Mouse (Mus musculus) intestine, postnatal 0 days (tissue): Measurements from ENCODE around the gene Ulk3. TPM values are rescaled to one million over a fixed set of nuclear protein-coding genes. Genes with fewer than 3 reads are reported as not detected.

Experiments used
- ATAC-seq: fragments of 200-750 bp; cut with Nextera tagmentation; 2 replicates; pipeline ENCODE4 v1.8.0; 2017; ENCODE audit warnings: mild to moderate bottlenecking, moderate TSS enrichment, moderate library complexity
- H3K27ac ChIP-seq: fragments of 300-500 bp; sonication (generic); 2 replicates; pipeline ENCODE4 v1.5.1; 2014; ENCODE audit warnings: mild to moderate bottlenecking, low read depth, low read length, moderate library complexity
- H3K27me3 ChIP-seq: fragments of 300-500 bp; sonication (generic); replicated peaks from 2 replicates; pipeline ENCODE4 v1.6.1; 2014; ENCODE audit warnings: low read length, mixed read lengths; ENCODE audit not compliant: control insufficient read depth, insufficient read depth
- H3K36me3 ChIP-seq: fragments of 300-500 bp; sonication (generic); 2 replicates; pipeline ENCODE4 v1.6.1; 2014; ENCODE audit warnings: mild to moderate bottlenecking, moderate library complexity; ENCODE audit not compliant: control insufficient read depth, insufficient read depth
- H3K4me1 ChIP-seq: fragments of 300-500 bp; sonication (generic); replicated peaks from 2 replicates; pipeline ENCODE4 v1.6.1; 2014; ENCODE audit warnings: antibody characterized with exemption, low read length, mixed read lengths; ENCODE audit not compliant: control insufficient read depth, insufficient read depth
- H3K4me2 ChIP-seq: fragments of 300-500 bp; sonication (generic); replicated peaks from 2 replicates; pipeline ENCODE4 v1.6.1; 2014; ENCODE audit warnings: low read depth, mild to moderate bottlenecking, moderate library complexity
- H3K4me3 ChIP-seq: fragments of 300-500 bp; sonication (generic); 2 replicates; pipeline ENCODE4 v1.5.1; 2014; ENCODE audit warnings: low read depth, low read length
- H3K9ac ChIP-seq: fragments of 300-500 bp; sonication (generic); 2 replicates; pipeline ENCODE4 v1.6.1; 2014; ENCODE audit warnings: mild to moderate bottlenecking, low read depth, low read length
- H3K9me3 ChIP-seq: fragments of 300-500 bp; sonication (generic); 2 replicates; pipeline ENCODE4 v1.6.1; 2016; ENCODE audit warnings: mixed run types; ENCODE audit not compliant: control insufficient read depth
- CTCF ChIP-seq: sonication (generic); IDR thresholded peaks from 2 replicates; pipeline ENCODE4 v1.5.1; 2016; ENCODE audit warnings: low read depth, mild to moderate bottlenecking, control low read depth, antibody characterized with exemption, moderate library complexity
- WGBS: fragments of 180-500 bp; shearing (Covaris S2); extraction: QIAGEN DNeasy Blood & Tissue Kit; methylation state at CpG from one replicate; pipeline ENCODE4 v1.1.7; 2014; 5-methylcytosine and 5-hydroxymethylcytosine counted together
- polyA plus RNA-seq: library from polyadenylated mRNA; unstranded; fragments of >200 nt; fragmentation: Nextera tagmentation; extraction: Ambion mirVana; gene quantifications from 2 replicates; pipeline ENCODE4 v1.2.1, GENCODE M21; 2015

Gene Ulk3
- polyA plus RNA-seq, 1 experiment from 2014 or later = 8.3 TPM

DNA sequence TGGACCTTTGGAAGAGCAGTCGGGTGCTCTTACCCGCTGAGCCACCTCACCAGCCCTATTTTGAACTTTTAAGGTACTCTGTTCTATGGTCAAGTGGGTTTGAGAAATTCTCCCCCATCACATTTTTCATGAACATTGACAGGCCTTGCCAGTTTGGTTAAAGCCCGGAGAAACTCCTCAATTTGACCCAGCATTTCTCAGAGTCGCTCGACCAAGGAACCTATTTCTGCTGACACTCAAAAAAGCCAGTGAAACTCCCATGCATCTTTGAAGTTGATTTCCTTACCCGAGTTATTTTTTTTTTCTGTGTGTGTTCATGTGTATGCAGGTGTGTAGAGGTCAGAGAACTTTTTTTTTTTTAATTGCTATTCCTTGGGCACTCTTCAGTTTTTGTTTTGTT, 24.6 kb upstream of the Ulk3 start:
- Histone ChIP-seq H3K4me2 (no peak overlapping the region), H3K4me1 (peaks cover 18% of the 10 kb centered on the region), H3K9me3 (no peaks in the 10 kb centered on the region), H3K27ac (0 out of 2 replicates have a peak overlapping the region, but pooled peaks have one; percentile 50), H3K36me3 (peaks cover 18% of the 10 kb centered on the region), H3K27me3 (no peaks in the 10 kb centered on the region), H3K4me3 (no peak overlapping the region), H3K9ac (no peak overlapping the region)
- TF ChIP-seq CTCF = no peak
- 78% methylated on average over 6 of the region's 6 CpGs for WGBS
- no peak for ATAC-seq

GRCm38 (mm10) chr9:57565741-57566221, 23.5 kb upstream of the Ulk3 start:
- TF ChIP-seq CTCF = no peak
- H3K4me2 ChIP-seq = peak overlapping the region; percentile 13; the same call in 1 of the 2 replicates
- no peak overlapping the region for H3K4me3 ChIP-seq
- H3K9me3 ChIP-seq = no peaks in the 10 kb centered on the region
- H3K27ac ChIP-seq = peak overlapping the region; percentile 50; the same call in 1 of the 2 replicates
- peaks cover 25% of the 10 kb centered on the region for H3K36me3 ChIP-seq
- 31% methylated on average over 10 of the region's 10 CpGs for WGBS
- H3K4me1 ChIP-seq = peaks cover 13% of the 10 kb centered on the region
- ATAC-seq = no peak
- no peaks in the 10 kb centered on the region for H3K27me3 ChIP-seq
- H3K9ac ChIP-seq = no peak overlapping the region

DNA sequence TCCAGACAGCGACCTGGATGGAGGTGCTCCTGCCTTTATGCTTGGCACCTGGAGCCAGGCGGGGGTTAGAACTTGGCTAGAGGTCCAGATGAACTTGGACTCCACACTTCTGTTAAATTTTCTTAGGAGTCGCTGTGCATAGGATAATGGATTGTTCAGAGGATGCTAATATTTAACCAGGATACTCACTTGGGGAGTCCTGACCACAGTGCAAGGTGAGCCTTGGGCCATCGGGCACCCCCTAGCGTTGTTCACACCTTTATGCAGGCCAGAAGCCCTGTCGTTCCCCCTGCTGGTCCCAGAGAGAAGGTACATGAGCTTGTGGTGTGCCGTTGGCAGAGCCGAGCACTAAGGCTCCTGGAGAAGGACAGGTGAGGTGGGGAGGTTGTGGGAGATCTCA, 22.4 kb upstream of the Ulk3 start:
- no peak overlapping the region for H3K9ac ChIP-seq
- peak; percentile 46; the same call in 1 of the 2 replicates for ATAC-seq
- TF ChIP-seq CTCF = peak; percentile 85
- peaks cover 28% of the 10 kb centered on the region for H3K36me3 ChIP-seq
- no peak overlapping the region for H3K4me2 ChIP-seq
- H3K27ac ChIP-seq = no peak overlapping the region
- H3K4me1 ChIP-seq = peaks cover 13% of the 10 kb centered on the region
- H3K9me3 ChIP-seq = no peaks in the 10 kb centered on the region
- no peak overlapping the region for H3K4me3 ChIP-seq
- no peaks in the 10 kb centered on the region for H3K27me3 ChIP-seq
- 42% methylated on average over 8 of the region's 8 CpGs for WGBS

GRCm38 (mm10) chr9:57568500-57568899, 20.8 kb upstream of the Ulk3 start:
- 92% methylated on average over 6 of the region's 6 CpGs for WGBS
- no peak overlapping the region for H3K9ac ChIP-seq
- no peak for TF ChIP-seq CTCF

GRCm38 (mm10) chr9:57574397-57574796, 14.9 kb upstream of the Ulk3 start:
- H3K36me3 ChIP-seq = peaks cover 47% of the 10 kb centered on the region
- H3K27ac ChIP-seq = no peak overlapping the region
- H3K4me3 ChIP-seq = no peak overlapping the region
- H3K4me1 ChIP-seq = no peaks in the 10 kb centered on the region
- no peak overlapping the region for H3K9ac ChIP-seq
- H3K9me3 ChIP-seq = no peaks in the 10 kb centered on the region
- ATAC-seq = no peak
- no peak for TF ChIP-seq CTCF
- H3K4me2 ChIP-seq = no peak overlapping the region
- no peaks in the 10 kb centered on the region for H3K27me3 ChIP-seq

More at GRCm38 (mm10) chr9:57568500-57568899, 20.8 kb upstream of the Ulk3 start:
- peaks cover 41% of the 10 kb centered on the region for H3K36me3 ChIP-seq
- H3K4me2 ChIP-seq = no peak overlapping the region
- no peaks in the 10 kb centered on the region for H3K27me3 ChIP-seq
- H3K9me3 ChIP-seq = no peaks in the 10 kb centered on the region
- no peak overlapping the region; the same call in 1 of the 2 replicates for H3K27ac ChIP-seq
- no peak for ATAC-seq
- no peak overlapping the region for H3K4me3 ChIP-seq
- H3K4me1 ChIP-seq = peaks cover 4% of the 10 kb centered on the region; the same call in 1 of the 2 replicates

DNA sequence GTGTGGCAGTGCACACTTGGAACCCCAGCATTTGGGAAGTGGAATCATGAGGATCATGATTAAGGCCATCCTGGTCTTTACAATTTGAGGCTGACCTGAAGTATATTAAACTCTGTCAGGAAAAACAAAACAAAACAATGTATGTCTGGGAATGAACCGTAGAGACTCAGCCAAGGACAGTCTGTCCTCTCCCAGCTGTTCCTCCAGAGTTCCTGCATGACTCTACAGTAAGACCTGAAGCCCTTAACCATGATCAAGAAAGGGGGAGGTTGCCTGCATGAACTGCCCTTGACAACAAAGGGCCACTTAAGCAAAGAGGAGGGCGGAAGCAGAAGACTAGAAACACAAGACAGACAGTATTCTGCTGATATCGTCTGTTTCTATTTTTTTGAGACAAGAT, 13.7 kb upstream of the Ulk3 start:
- H3K4me1 ChIP-seq = no peaks in the 10 kb centered on the region
- H3K27me3 ChIP-seq = no peaks in the 10 kb centered on the region
- peaks cover 47% of the 10 kb centered on the region for H3K36me3 ChIP-seq
- H3K9ac ChIP-seq = no peak overlapping the region
- WGBS = 69% methylated on average over 3 of the region's 3 CpGs
- H3K4me3 ChIP-seq = no peak overlapping the region
- no peaks in the 10 kb centered on the region for H3K9me3 ChIP-seq
- no peak for ATAC-seq
- H3K4me2 ChIP-seq = no peak overlapping the region
- TF ChIP-seq CTCF = no peak
- H3K27ac ChIP-seq = no peak overlapping the region
